Mouse (Mus musculus): ENCODE results near the gene Dmc1. TPM values are rescaled to one million over a fixed set of nuclear protein-coding genes. Genes with fewer than 3 reads are reported as not detected.

Dmc1 gene
- 1.2 and 1.9 TPM in 2 replicates for polyA plus RNA-seq (2015; fragmentation: Nextera tagmentation; extraction: Ambion mirVana)

- H3K9ac ChIP-seq: peak within 1 kb of the TSS; percentile 75
- peak within 1 kb of the TSS; percentile 51 for H3K4me3 ChIP-seq
- peaks cover 18% of the 10 kb centered on the region; the same call in 1 of the 2 replicates for H3K27me3 ChIP-seq (replicated peaks)
- H3K9me3 ChIP-seq: 0 out of 2 replicates have a peak, but pooled peaks cover 4% of the 10 kb centered on the region
- H3K4me1 ChIP-seq: peaks cover 13% of the 10 kb centered on the region
- H3K36me3 ChIP-seq: no peaks in the 10 kb centered on the region
- no peak within 1 kb of the TSS for H3K27ac ChIP-seq (replicated peaks)
- H3K4me2 ChIP-seq: peak within 1 kb of the TSS; percentile 71
- WGBS: 9% methylated on average over 37 of the region's 37 CpGs
- no peak for ATAC-seq (ENCODE audit: extremely low read depth, insufficient number of reproducible peaks, low FRiP score, low TSS enrichment)
Measured at GRCm38 (mm10) chr15:79604990-79605665, at the start of gene Dmc1. Gene Dmc1, minus strand, starts transcription at chr15:79605109.

GRCm38 (mm10) chr15:79651481-79651880 lies 46.6 kb upstream of the Dmc1 start:
- 76% methylated on average over 4 of the region's 4 CpGs for WGBS
- Histone ChIP-seq H3K4me2 (no peak overlapping the region), H3K36me3 (0 out of 2 replicates have a peak, but pooled peaks cover 2% of the 10 kb centered on the region), H3K4me3 (no peak overlapping the region), H3K4me1 (no peaks in the 10 kb centered on the region), H3K27ac (replicated peaks) (no peak overlapping the region), H3K9ac (no peak overlapping the region), H3K27me3 (replicated peaks) (no peaks in the 10 kb centered on the region), H3K9me3 (no peaks in the 10 kb centered on the region)
- ATAC-seq (ENCODE audit: extremely low read depth, insufficient number of reproducible peaks, low FRiP score, low TSS enrichment): no peak

GRCm38 (mm10) chr15:79650569-79650968 lies 45.7 kb upstream of the Dmc1 start:
- no peak overlapping the region for H3K4me3 ChIP-seq
- no peak overlapping the region for H3K4me2 ChIP-seq

GRCm38 (mm10) chr15:79648130-79648529 lies 43.2 kb upstream of the Dmc1 start:
- no peaks in the 10 kb centered on the region for H3K9me3 ChIP-seq
- H3K4me1 ChIP-seq: no peaks in the 10 kb centered on the region
- 0 out of 2 replicates have a peak, but pooled peaks cover 2% of the 10 kb centered on the region for H3K36me3 ChIP-seq
- H3K4me3 ChIP-seq: no peak overlapping the region
- no peak overlapping the region for H3K4me2 ChIP-seq
- no peaks in the 10 kb centered on the region for H3K27me3 ChIP-seq (replicated peaks)
- no peak overlapping the region for H3K9ac ChIP-seq
- WGBS: 84% methylated on average over 12 of the region's 12 CpGs
- no peak for ATAC-seq (ENCODE audit: extremely low read depth, insufficient number of reproducible peaks, low FRiP score, low TSS enrichment)
- no peak overlapping the region for H3K27ac ChIP-seq (replicated peaks)

More at GRCm38 (mm10) chr15:79650569-79650968, 45.7 kb upstream of the Dmc1 start:
- no peak for ATAC-seq (ENCODE audit: extremely low read depth, insufficient number of reproducible peaks, low FRiP score, low TSS enrichment)
- Histone ChIP-seq H3K4me1 (no peaks in the 10 kb centered on the region), H3K9ac (no peak overlapping the region), H3K27ac (replicated peaks) (no peak overlapping the region), H3K9me3 (no peaks in the 10 kb centered on the region), H3K27me3 (replicated peaks) (no peaks in the 10 kb centered on the region), H3K36me3 (0 out of 2 replicates have a peak, but pooled peaks cover 2% of the 10 kb centered on the region)

DNA sequence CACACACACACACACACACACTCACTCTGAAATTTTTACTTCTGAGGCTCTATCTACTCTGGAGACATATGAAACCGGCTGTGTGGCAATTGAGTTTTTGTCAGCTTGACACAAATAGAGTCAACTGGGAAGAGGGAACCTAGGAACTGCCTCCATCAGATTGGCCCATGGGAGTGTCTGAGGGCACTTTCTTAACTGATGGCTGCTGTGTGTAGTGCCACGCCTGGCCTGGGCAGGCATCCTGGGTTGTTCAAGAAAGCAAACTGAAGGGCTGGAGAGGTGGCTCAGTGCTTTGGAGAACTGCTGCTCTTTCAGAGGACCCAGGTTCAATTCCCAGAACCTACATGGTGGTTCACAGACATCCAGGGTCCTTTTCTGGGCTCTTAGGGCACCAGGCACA lies 40.6 kb upstream of the Dmc1 start:
- Histone ChIP-seq H3K27ac (replicated peaks) (no peak overlapping the region), H3K4me2 (no peak overlapping the region), H3K4me1 (0 out of 2 replicates have a peak, but pooled peaks cover 4% of the 10 kb centered on the region), H3K27me3 (replicated peaks) (no peaks in the 10 kb centered on the region), H3K36me3 (no peaks in the 10 kb centered on the region), H3K4me3 (no peak overlapping the region), H3K9ac (no peak overlapping the region), H3K9me3 (no peaks in the 10 kb centered on the region)
- no peak for ATAC-seq (ENCODE audit: extremely low read depth, insufficient number of reproducible peaks, low FRiP score, low TSS enrichment)
- 71% methylated on average over 2 of the region's 2 CpGs for WGBS

DNA sequence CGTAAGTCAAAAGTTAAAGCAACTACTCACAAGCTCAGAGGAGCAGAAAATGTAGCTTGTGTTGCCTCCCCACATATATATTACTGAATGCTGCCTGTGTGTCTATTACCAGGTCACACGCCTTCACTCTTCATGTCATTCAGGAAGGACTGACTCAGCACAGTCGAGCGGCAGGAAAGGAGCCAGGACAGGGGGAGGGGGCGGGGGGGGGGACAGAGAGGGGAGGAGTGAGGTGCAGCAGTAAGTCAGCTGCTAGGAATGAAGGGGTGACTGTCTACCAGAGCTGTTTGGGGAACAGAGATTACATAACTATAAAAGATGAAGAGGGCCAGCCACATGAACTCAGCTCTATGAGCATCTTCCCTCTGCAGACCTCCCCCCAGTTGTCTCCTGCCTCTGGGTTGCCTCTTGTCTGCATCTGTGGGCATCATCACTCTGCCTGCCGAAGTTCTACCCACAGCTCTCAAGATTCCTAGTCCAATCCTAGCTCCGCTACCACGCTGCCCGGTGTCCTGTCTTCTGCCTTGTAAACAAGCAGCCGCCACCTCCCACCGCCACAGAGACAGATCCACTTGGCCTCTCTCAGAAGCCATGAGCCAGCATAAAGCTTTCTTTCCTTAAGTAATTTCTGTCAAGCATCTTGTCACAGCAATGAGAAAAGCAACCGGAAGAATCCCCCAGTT lies 36.4 kb upstream of the Dmc1 start:
- H3K27me3 ChIP-seq (replicated peaks): no peaks in the 10 kb centered on the region
- 63% methylated on average over 12 of the region's 12 CpGs for WGBS
- 0 out of 2 replicates have a peak, but pooled peaks cover 4% of the 10 kb centered on the region for H3K4me1 ChIP-seq
- no peak overlapping the region for H3K4me2 ChIP-seq
- no peak overlapping the region for H3K9ac ChIP-seq
- no peak overlapping the region for H3K27ac ChIP-seq (replicated peaks)
- H3K36me3 ChIP-seq: peaks cover 5% of the 10 kb centered on the region; the same call in 1 of the 2 replicates
- H3K9me3 ChIP-seq: no peaks in the 10 kb centered on the region
- no peak overlapping the region for H3K4me3 ChIP-seq
- ATAC-seq (ENCODE audit: extremely low read depth, insufficient number of reproducible peaks, low FRiP score, low TSS enrichment): no peak

DNA sequence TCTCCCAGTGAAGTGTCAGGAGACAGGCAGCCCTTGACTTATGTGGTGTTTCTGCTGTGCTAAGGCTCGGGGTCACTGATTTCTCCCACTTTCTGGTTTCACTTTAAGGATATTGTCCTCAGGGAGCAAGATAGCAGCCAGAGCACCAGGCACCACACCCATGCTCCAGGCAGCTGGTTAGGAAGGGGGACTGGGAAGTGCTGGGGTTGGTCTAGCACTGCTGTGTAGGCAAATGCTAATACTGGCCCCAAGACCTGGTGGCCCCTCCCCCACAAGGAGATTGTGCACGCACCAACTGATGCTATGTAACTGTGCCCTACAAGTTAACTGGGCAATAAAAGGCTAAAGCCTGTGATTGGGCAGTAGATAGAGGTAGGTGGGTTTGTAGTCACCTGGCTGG lies 25.6 kb upstream of the Dmc1 start:
- no peak for ATAC-seq (ENCODE audit: extremely low read depth, insufficient number of reproducible peaks, low FRiP score, low TSS enrichment)
- Histone ChIP-seq H3K36me3 (peaks cover 39% of the 10 kb centered on the region), H3K9ac (no peak overlapping the region), H3K27ac (replicated peaks) (no peak overlapping the region), H3K27me3 (replicated peaks) (no peaks in the 10 kb centered on the region), H3K4me3 (no peak overlapping the region), H3K4me1 (no peaks in the 10 kb centered on the region), H3K9me3 (no peaks in the 10 kb centered on the region), H3K4me2 (no peak overlapping the region)
- WGBS: 56% methylated on average over 2 of the region's 2 CpGs

DNA sequence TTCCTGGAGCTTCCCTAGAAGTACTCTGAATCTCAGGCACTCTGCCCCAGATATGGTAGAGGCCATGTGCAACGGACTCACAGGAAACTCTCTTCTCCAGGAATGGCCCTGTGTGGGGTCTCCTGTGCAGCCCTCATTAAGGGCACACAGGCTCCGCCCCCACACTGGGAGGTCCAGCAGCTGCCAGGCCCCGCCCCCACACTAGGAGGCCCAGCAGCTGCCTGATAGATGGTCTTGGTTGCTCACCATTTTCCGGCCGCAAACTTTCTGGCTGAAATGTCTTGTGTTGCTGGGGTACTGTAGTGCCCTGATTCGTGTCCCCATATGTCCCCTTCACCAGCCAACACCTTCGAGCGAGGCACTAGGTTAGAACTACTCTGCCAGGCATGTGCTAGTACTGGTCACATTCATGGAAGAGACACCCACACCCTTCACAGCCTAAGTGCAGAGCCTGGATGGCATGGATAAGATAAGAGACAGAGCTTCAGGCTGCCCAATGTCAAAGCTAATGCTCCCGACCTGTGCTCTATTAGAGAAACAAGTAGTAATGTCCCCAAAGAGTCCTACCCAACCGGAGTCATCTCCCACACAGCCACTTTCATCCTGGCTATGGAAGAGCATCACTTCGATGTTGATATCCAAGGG lies 15.0 kb upstream of the Dmc1 start:
- Histone ChIP-seq H3K9me3 (no peaks in the 10 kb centered on the region), H3K4me3 (no peak overlapping the region), H3K27me3 (replicated peaks) (no peaks in the 10 kb centered on the region), H3K27ac (replicated peaks) (no peak overlapping the region), H3K9ac (no peak overlapping the region), H3K36me3 (peaks cover 16% of the 10 kb centered on the region), H3K4me1 (no peaks in the 10 kb centered on the region), H3K4me2 (no peak overlapping the region)
- no peak for ATAC-seq (ENCODE audit: extremely low read depth, insufficient number of reproducible peaks, low FRiP score, low TSS enrichment)
- WGBS: 65% methylated on average over 11 of the region's 11 CpGs

DNA sequence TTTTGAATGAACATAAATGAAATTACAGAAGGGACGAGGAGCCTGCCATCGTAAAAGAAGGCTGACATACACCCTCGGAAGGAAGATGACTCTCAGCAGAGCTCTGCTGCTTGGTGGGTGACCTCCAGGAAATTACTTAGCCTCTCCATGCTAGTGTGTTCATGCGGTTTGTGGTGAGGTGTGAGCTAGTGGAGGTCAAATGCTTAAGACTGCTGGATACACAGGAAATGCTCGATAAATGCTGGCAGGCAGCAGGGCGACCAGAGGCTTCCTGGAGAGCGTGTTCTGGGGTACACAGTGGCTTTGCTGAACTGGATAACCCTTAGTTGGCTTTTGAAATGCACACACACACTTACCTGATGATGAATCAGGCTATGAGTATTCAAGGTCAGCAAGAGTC lies 13.5 kb upstream of the Dmc1 start:
- Histone ChIP-seq H3K36me3 (peaks cover 15% of the 10 kb centered on the region; the same call in 1 of the 2 replicates), H3K9ac (no peak overlapping the region), H3K4me1 (no peaks in the 10 kb centered on the region), H3K4me3 (no peak overlapping the region), H3K4me2 (no peak overlapping the region), H3K27me3 (replicated peaks) (no peaks in the 10 kb centered on the region), H3K9me3 (no peaks in the 10 kb centered on the region), H3K27ac (replicated peaks) (no peak overlapping the region)
- no peak for ATAC-seq (ENCODE audit: extremely low read depth, insufficient number of reproducible peaks, low FRiP score, low TSS enrichment)
- 76% methylated on average over 7 of the region's 7 CpGs for WGBS

DNA sequence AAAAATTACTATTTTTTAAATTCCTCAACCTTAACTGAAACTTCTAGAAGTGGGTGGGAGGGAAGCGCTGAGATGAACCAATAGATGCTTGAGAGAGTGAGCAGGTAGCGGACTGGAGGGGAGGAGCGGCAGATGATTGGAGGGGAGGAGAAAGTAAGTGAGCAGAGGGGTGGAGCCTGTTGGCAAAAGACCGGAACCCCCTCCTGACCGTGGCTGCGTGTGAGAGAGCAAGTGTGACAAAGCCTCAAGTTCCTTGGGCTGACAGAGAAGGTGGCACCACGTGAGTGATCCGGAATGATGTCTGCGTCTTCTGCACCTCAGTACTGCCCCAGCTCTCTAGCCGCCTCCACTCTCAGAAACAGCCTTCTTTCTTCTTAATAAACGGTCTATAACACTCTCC lies 12.2 kb upstream of the Dmc1 start:
- no peak overlapping the region for H3K27ac ChIP-seq (replicated peaks)
- H3K9me3 ChIP-seq: no peaks in the 10 kb centered on the region
- H3K4me1 ChIP-seq: no peaks in the 10 kb centered on the region
- H3K4me2 ChIP-seq: no peak overlapping the region
- no peaks in the 10 kb centered on the region for H3K27me3 ChIP-seq (replicated peaks)
- no peak for ATAC-seq (ENCODE audit: extremely low read depth, insufficient number of reproducible peaks, low FRiP score, low TSS enrichment)
- peaks cover 15% of the 10 kb centered on the region; the same call in 1 of the 2 replicates for H3K36me3 ChIP-seq
- H3K4me3 ChIP-seq: no peak overlapping the region
- no peak overlapping the region for H3K9ac ChIP-seq
- 74% methylated on average over 11 of the region's 11 CpGs for WGBS

GRCm38 (mm10) chr15:79616729-79617128 lies 11.8 kb upstream of the Dmc1 start:
- ATAC-seq (ENCODE audit: extremely low read depth, insufficient number of reproducible peaks, low FRiP score, low TSS enrichment): no peak
- no peaks in the 10 kb centered on the region for H3K9me3 ChIP-seq
- H3K4me3 ChIP-seq: no peak overlapping the region
- 86% methylated on average over 5 of the region's 5 CpGs for WGBS
- H3K27me3 ChIP-seq (replicated peaks): no peaks in the 10 kb centered on the region
- no peak overlapping the region for H3K4me2 ChIP-seq
- no peaks in the 10 kb centered on the region for H3K4me1 ChIP-seq
- H3K36me3 ChIP-seq: peaks cover 15% of the 10 kb centered on the region; the same call in 1 of the 2 replicates
- no peak overlapping the region for H3K9ac ChIP-seq
- no peak overlapping the region for H3K27ac ChIP-seq (replicated peaks)
